Mouse (Mus musculus) cerebellum, adult 2 months (tissue): ENCODE data around the gene Il31ra.

ENCODE experiments used
- CTCF ChIP-seq: fragments of 200-500 bp; IDR thresholded peaks from 2 replicates; pipeline ENCODE4 v1.5.1; 2011; ENCODE audit warnings: low read depth, mild to moderate bottlenecking, control low read depth, low read length, moderate library complexity, borderline replicate concordance; ENCODE audit not compliant: insufficient read depth
- POLR2A ChIP-seq: fragments of 200-500 bp; IDR thresholded peaks from 2 replicates; pipeline ENCODE4 v1.6.1; 2011; ENCODE audit warnings: low read length, control low read depth, borderline replicate concordance; ENCODE audit not compliant: insufficient read depth

DNA sequence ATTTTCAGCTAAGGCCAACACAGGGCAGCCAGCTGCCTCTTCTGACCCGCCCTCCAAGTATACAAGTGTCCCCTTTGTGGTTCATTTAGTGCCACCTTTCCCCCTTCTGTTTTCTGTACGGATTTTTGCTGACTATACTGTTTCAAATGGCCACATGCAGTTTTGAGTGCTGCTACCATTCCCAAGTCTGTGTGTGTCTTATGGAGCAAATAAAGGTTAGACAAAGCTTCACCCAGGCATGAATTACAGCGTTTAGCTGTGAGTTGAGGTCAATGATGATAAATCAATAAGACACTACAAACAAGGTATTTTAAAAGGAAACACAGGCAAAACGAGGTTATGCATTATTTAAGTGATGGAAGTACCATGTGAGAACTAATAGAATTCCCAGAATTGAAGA, 24.6 kb downstream of the Il31ra start:
- TF ChIP-seq CTCF (no peak), POLR2A (no peak)
